Mouse (Mus musculus) gonadal fat pad, adult 2 months (tissue): Measurements from ENCODE around the gene H2afx. TPM values are rescaled to one million over a fixed set of nuclear protein-coding genes. Genes with fewer than 3 reads are reported as not detected.

Source experiments
- DNase-seq: peaks from one replicate; pipeline ENCODE4 v3.0.0-alpha.2; 2012; ENCODE audit warnings: low read depth
- polyA plus RNA-seq: library from polyadenylated mRNA; depleted of rRNA; stranded (reverse); fragments of >200 nt; gene quantifications from 2 replicates; pipeline ENCODE4 v1.2.3, GENCODE M21; 2012; rRNA removed

The H2afx gene
- polyA plus RNA-seq, 1 experiment = 52.0 TPM

DNA sequence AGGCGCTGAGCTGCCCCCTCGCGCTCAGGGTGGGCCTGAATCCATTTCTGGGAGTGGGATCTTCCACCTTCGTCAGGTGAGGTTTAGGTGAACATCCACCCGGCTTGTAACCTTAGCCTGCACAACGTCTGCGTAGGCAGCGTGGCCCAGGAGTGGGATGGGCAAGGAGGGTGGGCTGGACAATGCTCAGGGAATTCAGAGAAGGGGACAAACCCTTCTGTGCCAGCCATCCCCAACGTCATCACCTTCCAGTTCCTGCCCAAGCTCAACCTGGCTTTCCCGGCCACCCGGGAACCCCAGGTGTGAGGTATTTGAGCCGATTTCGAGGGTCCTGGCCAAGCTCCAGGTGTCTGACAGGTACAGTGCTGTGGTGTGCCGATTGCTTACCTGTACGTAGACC is 45.4 kb downstream of the H2afx start:
- DNase-seq = no peak

DNA sequence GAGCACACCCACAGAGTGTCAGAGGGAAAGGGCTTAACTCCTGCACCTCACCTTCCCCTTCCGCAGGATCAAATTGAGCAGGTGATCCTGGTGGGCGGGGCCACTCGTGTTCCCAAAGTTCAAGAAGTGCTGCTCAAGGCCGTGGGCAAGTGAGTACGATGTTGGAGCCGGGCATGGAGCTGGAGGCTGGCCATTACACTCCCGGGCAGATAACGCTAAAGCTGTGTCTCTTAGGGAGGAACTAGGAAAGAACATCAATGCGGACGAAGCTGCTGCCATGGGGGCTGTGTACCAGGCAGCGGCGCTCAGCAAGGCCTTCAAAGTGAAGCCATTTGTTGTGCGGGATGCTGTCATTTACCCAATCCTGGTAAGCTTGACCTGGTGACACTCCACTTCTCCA is 50.1 kb downstream of the H2afx start:
- no peak for DNase-seq

Other genes starting within 250 kb of the H2afx start
- gene Mfrp, start 233.0 kb upstream of the H2afx start, polyA plus RNA-seq = 72.1 and 84.4 TPM in 2 replicates
- 28.7 and 29.3 TPM in 2 replicates for gene C1qtnf5, start 227.4 kb upstream of the H2afx start, polyA plus RNA-seq
- gene Gm49380, start 221.2 kb upstream of the H2afx start, polyA plus RNA-seq = 0.04 and 0.10 TPM in 2 replicates
- 23.4 and 25.6 TPM in 2 replicates for gene Rnf26, start 221.2 kb upstream of the H2afx start, polyA plus RNA-seq
- gene Mcam, start 200.2 kb upstream of the H2afx start, polyA plus RNA-seq = 196 and 288 TPM in 2 replicates
- gene Cbl, start 100.6 kb upstream of the H2afx start, polyA plus RNA-seq = 12.2 and 14.1 TPM in 2 replicates
- 6.6 and 6.9 TPM in 2 replicates for gene Ccdc153, start 94.0 kb upstream of the H2afx start, polyA plus RNA-seq
- gene Pdzd3, start 83.2 kb upstream of the H2afx start, polyA plus RNA-seq = 1.4 and 2.3 TPM in 2 replicates
- gene Nlrx1, start 66.1 kb upstream of the H2afx start, polyA plus RNA-seq = 22.9 and 28.3 TPM in 2 replicates
- 4.9 and 6.6 TPM in 2 replicates for gene Abcg4, start 46.1 kb upstream of the H2afx start, polyA plus RNA-seq
- gene Hinfp, start 29.0 kb upstream of the H2afx start, polyA plus RNA-seq = 25.4 and 39.6 TPM in 2 replicates
- gene C2cd2l, start 14.4 kb upstream of the H2afx start, polyA plus RNA-seq = 51.5 and 52.0 TPM in 2 replicates
- gene Dpagt1, start 8.7 kb upstream of the H2afx start, polyA plus RNA-seq = 54.1 and 58.4 TPM in 2 replicates
- 65.2 and 74.7 TPM in 2 replicates for gene Hmbs, start 9.5 kb downstream of the H2afx start, polyA plus RNA-seq
- 42.6 and 46.1 TPM in 2 replicates for gene Vps11, start 27.0 kb downstream of the H2afx start, polyA plus RNA-seq
- 124 and 158 TPM in 2 replicates for gene Hyou1, start 44.8 kb downstream of the H2afx start, polyA plus RNA-seq
- gene Slc37a4, start 62.2 kb downstream of the H2afx start, polyA plus RNA-seq = 90.4 and 96.0 TPM in 2 replicates
- 255 and 355 TPM in 2 replicates for gene Rps25, start 72.4 kb downstream of the H2afx start, polyA plus RNA-seq
- 63.4 and 83.7 TPM in 2 replicates for gene Trappc4, start 72.9 kb downstream of the H2afx start, polyA plus RNA-seq
- gene Ccdc84, start 83.9 kb downstream of the H2afx start, polyA plus RNA-seq = 25.4 and 35.0 TPM in 2 replicates
- gene Foxr1, start 106.4 kb downstream of the H2afx start, polyA plus RNA-seq = 0.05 TPM in 1 of 2 replicates, not detected in the other
- gene Upk2, start 120.3 kb downstream of the H2afx start, polyA plus RNA-seq = 5.7 and 7.3 TPM in 2 replicates
- 31.3 and 54.0 TPM in 2 replicates for gene Bcl9l, start 148.1 kb downstream of the H2afx start, polyA plus RNA-seq
- gene Cxcr5, start 227.2 kb downstream of the H2afx start, polyA plus RNA-seq = 0.88 and 1.2 TPM in 2 replicates